Mouse (Mus musculus) small intestine, adult 2 months (tissue): ENCODE results near the gene Uchl4.

ENCODE experiments used
- CTCF ChIP-seq: fragments of 200-500 bp; IDR thresholded peaks from 2 replicates; pipeline ENCODE4 v1.5.1; 2012; ENCODE audit warnings: low read depth, mild to moderate bottlenecking, control low read depth, inconsistent platforms, low read length, moderate library complexity, mixed read lengths; ENCODE audit not compliant: insufficient replicate concordance, insufficient read length; ENCODE audit errors: extremely low read depth
- POLR2A ChIP-seq: fragments of 200-500 bp; IDR thresholded peaks from 2 replicates; pipeline ENCODE4 v1.6.1; 2012; ENCODE audit warnings: low read depth, mild to moderate bottlenecking, control low read depth, inconsistent platforms, low read length, moderate library complexity

GRCm38 (mm10) chr9:64198068-64198762, 36.8 kb upstream of the Uchl4 start:
- TF ChIP-seq POLR2A (no peak), CTCF (no peak)
